Mouse (Mus musculus) kidney, adult 2 months (tissue): Measurements from ENCODE around the gene Arvcf. TPM values are rescaled to one million over a fixed set of nuclear protein-coding genes. Genes with fewer than 3 reads are reported as not detected.

ENCODE experiments used
- DNase-seq: peaks from one replicate; pipeline ENCODE4 v3.0.0; 2021
- H3K27ac ChIP-seq: fragments of 200-500 bp; 2 replicates; pipeline ENCODE4 v1.5.1; 2012; ENCODE audit warnings: low read depth, low read length, control low read depth, inconsistent platforms; ENCODE audit not compliant: insufficient read depth
- H3K27me3 ChIP-seq: fragments of 200-500 bp; replicated peaks from 2 replicates; pipeline ENCODE4 v1.6.1; 2012; ENCODE audit warnings: mild to moderate bottlenecking, moderate library complexity, low read length, inconsistent platforms; ENCODE audit not compliant: control insufficient read depth, insufficient read depth
- H3K36me3 ChIP-seq: fragments of 200-500 bp; 2 replicates; pipeline ENCODE4 v1.6.1; 2012; ENCODE audit warnings: mild to moderate bottlenecking, moderate library complexity, low read length, inconsistent platforms; ENCODE audit not compliant: control insufficient read depth, insufficient read depth
- H3K4me1 ChIP-seq: fragments of 200-500 bp; 2 replicates; pipeline ENCODE4 v1.6.1; 2011; ENCODE audit warnings: low read length; ENCODE audit not compliant: control insufficient read depth, insufficient read depth
- H3K4me3 ChIP-seq: fragments of 200-500 bp; 2 replicates; pipeline ENCODE4 v1.5.1; 2011; ENCODE audit warnings: mild to moderate bottlenecking, low read depth, low read length, control low read depth; ENCODE audit not compliant: insufficient read depth
- CTCF ChIP-seq: fragments of 200-500 bp; conservative IDR thresholded peaks from 2 replicates; pipeline ENCODE4 v1.5.1; 2011; ENCODE audit warnings: low read depth, mild to moderate bottlenecking, control low read depth, low read length, moderate library complexity, mixed read lengths; ENCODE audit not compliant: insufficient read depth, insufficient read length
- POLR2A ChIP-seq: fragments of 200-500 bp; IDR thresholded peaks from one replicate; pipeline ENCODE4 v1.6.1; 2011; ENCODE audit warnings: low read depth, low read length, control low read depth
- WGBS: fragments of 180-500 bp; shearing (Covaris S2); methylation state at CpG from one replicate; pipeline ENCODE4 v1.1.7; 2018; 5-methylcytosine and 5-hydroxymethylcytosine counted together
- polyA plus RNA-seq: library from polyadenylated mRNA; depleted of rRNA; stranded (reverse); fragments of >200 nt; gene quantifications from 2 replicates; pipeline ENCODE4 v1.2.3, GENCODE M21; 2012

Gene Arvcf
- polyA plus RNA-seq, 1 experiment, result 94.2 TPM

- Histone ChIP-seq H3K4me3 (no peak overlapping the region), H3K36me3 (no peaks in the 10 kb centered on the region), H3K27ac (no peak overlapping the region), H3K27me3 (no peaks in the 10 kb centered on the region), H3K4me1 (peaks cover 24% of the 10 kb centered on the region)
- no peak for TF ChIP-seq CTCF
- TF ChIP-seq POLR2A, result no peak
- no peak for DNase-seq
- 67% methylated on average over 3 of the region's 3 CpGs for WGBS
Measured at GRCm38 (mm10) chr16:18386972-18387371, 39.0 kb downstream of the Arvcf start.

GRCm38 (mm10) chr16:18387704-18388582, 40.0 kb downstream of the Arvcf start:
- Histone ChIP-seq H3K27ac (peak overlapping the region; percentile 76), H3K27me3 (no peaks in the 10 kb centered on the region), H3K4me3 (no peak overlapping the region), H3K36me3 (no peaks in the 10 kb centered on the region), H3K4me1 (peaks cover 22% of the 10 kb centered on the region)
- 58% methylated on average over 7 of the region's 7 CpGs for WGBS
- no peak for TF ChIP-seq POLR2A
- TF ChIP-seq CTCF, result no peak
- no peak for DNase-seq

GRCm38 (mm10) chr16:18388583-18389435, 40.8 kb downstream of the Arvcf start:
- H3K4me1 ChIP-seq, result peaks cover 21% of the 10 kb centered on the region
- TF ChIP-seq POLR2A, result no peak
- TF ChIP-seq CTCF, result no peak
- WGBS, result 71% methylated on average over 14 of the region's 14 CpGs
- peak; percentile 54 for DNase-seq
- peak overlapping the region; percentile 5; the same call in 1 of the 2 replicates for H3K4me3 ChIP-seq
- H3K27ac ChIP-seq, result peak overlapping the region; percentile 76
- no peaks in the 10 kb centered on the region for H3K36me3 ChIP-seq
- H3K27me3 ChIP-seq, result no peaks in the 10 kb centered on the region

- H3K27me3 ChIP-seq, result no peaks in the 10 kb centered on the region
- H3K4me1 ChIP-seq, result peaks cover 18% of the 10 kb centered on the region
- H3K27ac ChIP-seq, result no peak overlapping the region
- H3K4me3 ChIP-seq, result no peak overlapping the region
- no peaks in the 10 kb centered on the region for H3K36me3 ChIP-seq
- WGBS, result 74% methylated on average over 6 of the region's 6 CpGs
- TF ChIP-seq POLR2A (no peak), CTCF (no peak)
- no peak for DNase-seq
Measured at GRCm38 (mm10) chr16:18390399-18390798, 42.4 kb downstream of the Arvcf start.

GRCm38 (mm10) chr16:18391127-18391526, 43.1 kb downstream of the Arvcf start:
- H3K36me3 ChIP-seq, result no peaks in the 10 kb centered on the region
- H3K4me3 ChIP-seq, result no peak overlapping the region
- H3K27me3 ChIP-seq, result no peaks in the 10 kb centered on the region
- TF ChIP-seq POLR2A (no peak), CTCF (no peak)
- peak overlapping the region; percentile 2; the same call in 1 of the 2 replicates for H3K27ac ChIP-seq
- 71% methylated on average over 3 of the region's 3 CpGs for WGBS
- H3K4me1 ChIP-seq, result peaks cover 21% of the 10 kb centered on the region
- DNase-seq, result peak; percentile 91

GRCm38 (mm10) chr16:18391728-18392127, 43.7 kb downstream of the Arvcf start:
- Histone ChIP-seq H3K4me1 (peaks cover 19% of the 10 kb centered on the region), H3K27me3 (no peaks in the 10 kb centered on the region), H3K4me3 (no peak overlapping the region), H3K27ac (no peak overlapping the region), H3K36me3 (no peaks in the 10 kb centered on the region)
- TF ChIP-seq CTCF (no peak), POLR2A (no peak)
- 87% methylated on average over 3 of the region's 3 CpGs for WGBS
- no peak for DNase-seq
